9 mouse cellular contexts compared by ENCODE assay signal in the genomic region with DNA sequence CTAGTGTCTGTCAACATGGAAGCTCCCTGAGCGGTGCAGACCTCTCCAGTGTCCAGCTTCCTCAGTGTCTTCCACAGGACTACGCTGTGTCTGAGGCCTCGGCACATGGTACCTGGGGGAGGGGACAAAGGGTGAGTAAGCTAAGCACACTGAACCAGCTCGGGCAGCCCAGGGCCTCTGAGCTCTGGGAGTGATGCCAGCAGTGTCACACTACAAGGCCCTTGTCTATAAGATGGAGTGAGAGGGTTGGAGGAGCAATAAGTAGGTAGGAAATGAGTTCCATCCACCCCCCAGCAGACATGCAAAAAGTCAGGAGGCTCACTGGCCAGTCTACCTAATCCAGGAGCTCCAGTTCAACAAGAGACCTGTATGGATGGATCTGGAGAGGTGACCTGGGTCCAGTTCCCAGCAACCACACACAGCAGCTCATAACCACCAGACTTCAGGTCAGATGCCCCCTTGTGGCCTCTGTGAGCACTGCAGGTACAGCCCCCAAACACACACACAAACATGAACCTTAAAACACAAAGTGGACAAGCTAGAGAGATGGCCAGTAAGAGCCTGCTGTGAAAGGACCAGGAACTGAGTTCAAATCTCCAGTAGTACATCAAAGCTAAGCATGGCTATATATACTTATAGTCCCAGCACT. TPM values are rescaled to one million over a fixed set of nuclear protein-coding genes. Genes with fewer than 3 reads are reported as not detected.
DNase-seq lines count a peak whose midpoint lies in the region; ATAC-seq and TF ChIP-seq lines count a peak whose summit lies in the region.
"Had no signal": no experiment of that assay in that cellular context is flagged by ENCODE, and none has a peak within 500 bp of the region (broad histone marks: within the 10 kb centered on the region; RNA-seq: fewer than 3 reads in every experiment).

No protein-coding gene starts in this region.

- H3K4me1 ChIP-seq in cerebellum, adult 2 months (ENCODE audit: control insufficient read depth, insufficient read depth, low read length): peaks cover 24% of the 10 kb centered on the region
- H3K4me1 ChIP-seq in midbrain, postnatal 0 days (ENCODE audit: insufficient read depth, low read length): peaks cover 18% of the 10 kb centered on the region
- H3K4me1 ChIP-seq in midbrain, embryonic 14.5 days (ENCODE audit: control insufficient read depth, insufficient read depth, low read length): peaks cover 26% of the 10 kb centered on the region
- H3K4me1 ChIP-seq in stomach, postnatal 0 days (replicated peaks; ENCODE audit: control insufficient read depth, insufficient read depth): peaks cover 3% of the 10 kb centered on the region; the same call in 1 of the 2 replicates
- peaks cover 29% of the 10 kb centered on the region for H3K4me1 ChIP-seq in intestine, embryonic 16.5 days (ENCODE audit: control insufficient read depth, insufficient read depth, low read length)

- H3K9ac ChIP-seq in midbrain, postnatal 0 days (replicated peaks; ENCODE audit: low read length, poor library complexity, severe bottlenecking): no peak overlapping the region
- H3K9ac ChIP-seq in midbrain, embryonic 14.5 days (replicated peaks; ENCODE audit: low read length): no peak overlapping the region
- no peak overlapping the region for H3K9ac ChIP-seq in stomach, postnatal 0 days (ENCODE audit: low read length)
- H3K9ac ChIP-seq in intestine, embryonic 16.5 days (ENCODE audit: low read depth, low read length): no peak overlapping the region
- H3K9ac ChIP-seq: limb, embryonic 13.5 days had no signal

- no peak for DNase-seq in cerebellum, adult 2 months
- DNase-seq in cerebellum, adult 18-20 months: no peak
- no peak for DNase-seq in midbrain, postnatal 0 days (ENCODE audit: low spot score)
- no peak for DNase-seq in midbrain, embryonic 14.5 days
- peak; percentile 73 for DNase-seq in induced T-regulatory cell, adult 2 months (ENCODE audit: low read depth)
- no peak for DNase-seq in stomach, postnatal 0 days (ENCODE audit: low spot score)
- no peak for DNase-seq in ovary, postnatal 10 days (ENCODE audit: low spot score)

- no peak for ATAC-seq in midbrain, postnatal 0 days (ENCODE audit: low FRiP score)
- ATAC-seq in midbrain, embryonic 14.5 days (ENCODE audit: low FRiP score, low TSS enrichment): no peak
- no peak for ATAC-seq in stomach, postnatal 0 days (ENCODE audit: low FRiP score, low TSS enrichment)
- ATAC-seq in intestine, embryonic 16.5 days: no peak

- H3K27ac ChIP-seq in cerebellum, adult 2 months (ENCODE audit: insufficient read depth, low read length): no peak overlapping the region
- no peak overlapping the region for H3K27ac ChIP-seq in midbrain, postnatal 0 days (ENCODE audit: low read depth, low read length)
- H3K27ac ChIP-seq in midbrain, embryonic 14.5 days (replicated peaks; ENCODE audit: low read depth, low read length): no peak overlapping the region
- H3K27ac ChIP-seq in stomach, postnatal 0 days (replicated peaks): no peak overlapping the region
- no peak overlapping the region for H3K27ac ChIP-seq in intestine, embryonic 16.5 days (ENCODE audit: low read length)
- H3K27ac ChIP-seq: limb, embryonic 13.5 days had no signal

- peak; percentile 60; the same call in 1 of the 2 replicates for TF ChIP-seq CTCF in cerebellum, adult 2 months (IDR thresholded peaks at IDR 0.05; ENCODE audit: borderline replicate concordance, insufficient read depth, low read depth, low read length)
- peak; percentile 67 for TF ChIP-seq CTCF in midbrain, postnatal 0 days (IDR thresholded peaks at IDR 0.05)
- TF ChIP-seq CTCF in stomach, postnatal 0 days (IDR thresholded peaks at IDR 0.05; ENCODE audit: low read depth): peak; percentile 66

- H3K27me3 ChIP-seq in cerebellum, adult 2 months (ENCODE audit: control insufficient read depth, insufficient read depth, low read length): no peaks in the 10 kb centered on the region
- H3K27me3 ChIP-seq in midbrain, postnatal 0 days (ENCODE audit: insufficient read depth, low read length): no peaks in the 10 kb centered on the region
- H3K27me3 ChIP-seq in midbrain, embryonic 14.5 days (ENCODE audit: control insufficient read depth, insufficient read depth, low read length): no peaks in the 10 kb centered on the region
- no peaks in the 10 kb centered on the region for H3K27me3 ChIP-seq in stomach, postnatal 0 days (ENCODE audit: control insufficient read depth, insufficient read depth, low read length)
- H3K27me3 ChIP-seq in intestine, embryonic 16.5 days (replicated peaks; ENCODE audit: control insufficient read depth, insufficient read depth, low read length): no peaks in the 10 kb centered on the region
- H3K27me3 ChIP-seq: limb, embryonic 13.5 days had no signal

- no peak overlapping the region for H3K4me3 ChIP-seq in cerebellum, adult 2 months (replicated peaks; ENCODE audit: insufficient read depth, low read depth, low read length)
- no peak overlapping the region for H3K4me3 ChIP-seq in midbrain, postnatal 0 days (ENCODE audit: low read depth, low read length)
- H3K4me3 ChIP-seq in midbrain, embryonic 14.5 days (replicated peaks; ENCODE audit: low read depth, low read length): no peak overlapping the region
- H3K4me3 ChIP-seq in stomach, postnatal 0 days (ENCODE audit: low read depth, low read length): no peak overlapping the region
- no peak overlapping the region for H3K4me3 ChIP-seq in intestine, embryonic 16.5 days (ENCODE audit: low read length)
- H3K4me3 ChIP-seq: limb, embryonic 13.5 days had no signal

- no peak for TF ChIP-seq EP300 in stomach, postnatal 0 days (optimal IDR thresholded peaks at IDR 0.05)

- H3K36me3 ChIP-seq in midbrain, postnatal 0 days (ENCODE audit: insufficient read depth, low read length): peaks cover 25% of the 10 kb centered on the region
- peaks cover 32% of the 10 kb centered on the region for H3K36me3 ChIP-seq in midbrain, embryonic 14.5 days (ENCODE audit: control insufficient read depth, insufficient read depth, low read length)
- peaks cover 11% of the 10 kb centered on the region for H3K36me3 ChIP-seq in stomach, postnatal 0 days (ENCODE audit: control insufficient read depth, insufficient read depth, low read length)
- peaks cover 18% of the 10 kb centered on the region for H3K36me3 ChIP-seq in intestine, embryonic 16.5 days (ENCODE audit: control insufficient read depth, insufficient read depth, low read length)

- TF ChIP-seq POLR2A in cerebellum, adult 2 months (IDR thresholded peaks at IDR 0.05; ENCODE audit: borderline replicate concordance, insufficient read depth, low read length): no peak

- H3K4me2 ChIP-seq in midbrain, postnatal 0 days (ENCODE audit: low read depth, low read length, poor library complexity, severe bottlenecking): no peak overlapping the region
- H3K4me2 ChIP-seq in midbrain, embryonic 14.5 days (ENCODE audit: low read length): no peak overlapping the region
- H3K4me2 ChIP-seq in stomach, postnatal 0 days (replicated peaks; ENCODE audit: low read depth): no peak overlapping the region
- H3K4me2 ChIP-seq in intestine, embryonic 16.5 days (ENCODE audit: low read depth, low read length): no peak overlapping the region
- H3K4me2 ChIP-seq: limb, embryonic 13.5 days had no signal

- WGBS in cerebellum, adult 2 months: 77% methylated on average over 4 of the region's 4 CpGs
- whole genome bisulfite sequencing in midbrain, postnatal 0 days: 96% methylated on average over 4 of the region's 4 CpGs
- 91% methylated on average over 4 of the region's 4 CpGs for WGBS in midbrain, embryonic 14.5 days
- WGBS in stomach, postnatal 0 days: 74% methylated on average over 4 of the region's 4 CpGs
- WGBS in intestine, embryonic 16.5 days: 92% methylated on average over 4 of the region's 4 CpGs

- H3K9me3 ChIP-seq in midbrain, postnatal 0 days (ENCODE audit: low read length): no peaks in the 10 kb centered on the region
- no peaks in the 10 kb centered on the region for H3K9me3 ChIP-seq in midbrain, embryonic 14.5 days (ENCODE audit: control insufficient read depth, low read length)
- H3K9me3 ChIP-seq in stomach, postnatal 0 days (ENCODE audit: control insufficient read depth, low read length): no peaks in the 10 kb centered on the region
- 0 out of 2 replicates have a peak, but pooled peaks cover 2% of the 10 kb centered on the region for H3K9me3 ChIP-seq in intestine, embryonic 16.5 days (ENCODE audit: control insufficient read depth, low read length)
- H3K9me3 ChIP-seq: limb, embryonic 13.5 days had no signal

RNA-seq across cellular contexts. Expression of a gene that starts 3.5 kb away (rescaled TPM):
- 1,410 and 1,545 TPM in 2 replicates for polyA plus RNA-seq in cerebellum, adult 2 months (2012; rRNA removed)
- total RNA-seq in midbrain, postnatal 0 days (2014; rRNA removed): 295 and 379 TPM in 2 replicates
- 638 and 795 TPM in 2 replicates for polyA plus RNA-seq in midbrain, postnatal 0 days (2015; fragmentation: Nextera tagmentation; extraction: Ambion mirVana)
- 532 and 742 TPM in 2 replicates for polyA plus RNA-seq in midbrain, embryonic 14.5 days (2014; fragmentation: Nextera tagmentation; extraction: Ambion mirVana)
- polyA plus RNA-seq in stomach, postnatal 0 days (2015; fragmentation: Nextera tagmentation; extraction: Ambion mirVana): 859 and 899 TPM in 2 replicates
- polyA plus RNA-seq in intestine, embryonic 16.5 days (2015; fragmentation: Nextera tagmentation; extraction: Ambion mirVana): 1,179 and 1,252 TPM in 2 replicates

RNA-seq across cellular contexts. Expression of a gene that starts 3.8 kb away (rescaled TPM):
- 193 and 199 TPM in 2 replicates for polyA plus RNA-seq in cerebellum, adult 2 months (2012; rRNA removed)
- total RNA-seq in midbrain, postnatal 0 days (2014; rRNA removed): 30.4 and 47.0 TPM in 2 replicates
- 154 and 157 TPM in 2 replicates for polyA plus RNA-seq in midbrain, postnatal 0 days (2015; fragmentation: Nextera tagmentation; extraction: Ambion mirVana)
- 166 and 208 TPM in 2 replicates for polyA plus RNA-seq in midbrain, embryonic 14.5 days (2014; fragmentation: Nextera tagmentation; extraction: Ambion mirVana)
- polyA plus RNA-seq in stomach, postnatal 0 days (2015; fragmentation: Nextera tagmentation; extraction: Ambion mirVana): 81.1 and 82.9 TPM in 2 replicates
- 133 and 144 TPM in 2 replicates for polyA plus RNA-seq in intestine, embryonic 16.5 days (2015; fragmentation: Nextera tagmentation; extraction: Ambion mirVana)

RNA-seq across cellular contexts. Expression of a gene that starts 15.7 kb away (rescaled TPM):
- polyA plus RNA-seq in cerebellum, adult 2 months (2012; rRNA removed): 16.1 and 16.2 TPM in 2 replicates
- total RNA-seq in midbrain, postnatal 0 days (2014; rRNA removed): 118 and 147 TPM in 2 replicates
- 12.5 and 13.9 TPM in 2 replicates for polyA plus RNA-seq in midbrain, postnatal 0 days (2015; fragmentation: Nextera tagmentation; extraction: Ambion mirVana)
- 17.3 and 28.2 TPM in 2 replicates for polyA plus RNA-seq in midbrain, embryonic 14.5 days (2014; fragmentation: Nextera tagmentation; extraction: Ambion mirVana)
- 4.1 and 4.5 TPM in 2 replicates for polyA plus RNA-seq in stomach, postnatal 0 days (2015; fragmentation: Nextera tagmentation; extraction: Ambion mirVana)
- polyA plus RNA-seq in intestine, embryonic 16.5 days (2015; fragmentation: Nextera tagmentation; extraction: Ambion mirVana): 1.9 and 2.7 TPM in 2 replicates

RNA-seq across cellular contexts. Expression of a gene that starts 30.3 kb away (rescaled TPM):
- polyA plus RNA-seq in cerebellum, adult 2 months (2012; rRNA removed): 34.2 and 38.8 TPM in 2 replicates
- 69.6 and 91.1 TPM in 2 replicates for total RNA-seq in midbrain, postnatal 0 days (2014; rRNA removed)
- polyA plus RNA-seq in midbrain, postnatal 0 days (2015; fragmentation: Nextera tagmentation; extraction: Ambion mirVana): 24.8 and 25.1 TPM in 2 replicates
- 49.8 and 60.4 TPM in 2 replicates for polyA plus RNA-seq in midbrain, embryonic 14.5 days (2014; fragmentation: Nextera tagmentation; extraction: Ambion mirVana)
- polyA plus RNA-seq in stomach, postnatal 0 days (2015; fragmentation: Nextera tagmentation; extraction: Ambion mirVana): 30.9 and 37.0 TPM in 2 replicates
- polyA plus RNA-seq in intestine, embryonic 16.5 days (2015; fragmentation: Nextera tagmentation; extraction: Ambion mirVana): 62.7 and 62.9 TPM in 2 replicates

RNA-seq across cellular contexts. Expression of a gene that starts 46.9 kb away (rescaled TPM):
- 145 and 151 TPM in 2 replicates for polyA plus RNA-seq in cerebellum, adult 2 months (2012; rRNA removed)
- 17.5 and 23.1 TPM in 2 replicates for total RNA-seq in midbrain, postnatal 0 days (2014; rRNA removed)
- polyA plus RNA-seq in midbrain, postnatal 0 days (2015; fragmentation: Nextera tagmentation; extraction: Ambion mirVana): 12.5 and 12.8 TPM in 2 replicates
- 2.9 and 3.2 TPM in 2 replicates for polyA plus RNA-seq in midbrain, embryonic 14.5 days (2014; fragmentation: Nextera tagmentation; extraction: Ambion mirVana)
- 0.07 TPM in 2 replicates for polyA plus RNA-seq in stomach, postnatal 0 days (2015; fragmentation: Nextera tagmentation; extraction: Ambion mirVana)
- polyA plus RNA-seq in intestine, embryonic 16.5 days (2015; fragmentation: Nextera tagmentation; extraction: Ambion mirVana): 0.39 and 0.64 TPM in 2 replicates
